Mouse (Mus musculus): Measurements from ENCODE around the gene Jmjd1c. TPM values are rescaled to one million over a fixed set of nuclear protein-coding genes. Genes with fewer than 3 reads are reported as not detected.
A peak's percentile ranks its signal among the peaks of the same experiment; 100 is the strongest.

Jmjd1c gene
- total RNA-seq, 2 experiments from 2014 or later = 18.1 to 23.6 TPM

GRCm38 (mm10) chr10:67249486-67249885, 153.6 kb downstream of the Jmjd1c start:
- DNase-seq = peak; percentile 35

- DNase-seq = no peak
These were observed 154.9 kb downstream of the Jmjd1c start for GRCm38 (mm10) chr10:67250846-67251245.

- DNase-seq = peak; percentile 51
These were observed 156.4 kb downstream of the Jmjd1c start for GRCm38 (mm10) chr10:67252353-67252752.

GRCm38 (mm10) chr10:67253115-67253514, 157.2 kb downstream of the Jmjd1c start:
- no peak for DNase-seq

- DNase-seq = no peak
These were observed 168.9 kb downstream of the Jmjd1c start for GRCm38 (mm10) chr10:67264852-67265251.

GRCm38 (mm10) chr10:67275916-67276315, 180.0 kb downstream of the Jmjd1c start:
- DNase-seq = no peak

GRCm38 (mm10) chr10:67281852-67282251, 185.9 kb downstream of the Jmjd1c start:
- DNase-seq = no peak

GRCm38 (mm10) chr10:67282531-67282930, 186.6 kb downstream of the Jmjd1c start:
- DNase-seq = no peak

- DNase-seq = peak; percentile 56
These were observed 187.6 kb downstream of the Jmjd1c start for GRCm38 (mm10) chr10:67283516-67283915.

GRCm38 (mm10) chr10:67284311-67284710, 188.4 kb downstream of the Jmjd1c start:
- DNase-seq = peak; percentile 23

- no peak for DNase-seq
These were observed 188.8 kb downstream of the Jmjd1c start for GRCm38 (mm10) chr10:67284761-67285175.

- peak; percentile 89 for DNase-seq
These were observed 189.4 kb downstream of the Jmjd1c start, which contains the start of gene Nrbf2 for GRCm38 (mm10) chr10:67285176-67285814. Nrbf2 (minus strand) TSS chr10:67285305.

GRCm38 (mm10) chr10:67287877-67288276, 192.0 kb downstream of the Jmjd1c start:
- peak; percentile 88 for DNase-seq

GRCm38 (mm10) chr10:67290622-67291021, 194.7 kb downstream of the Jmjd1c start:
- no peak for DNase-seq

GRCm38 (mm10) chr10:67291087-67291486, 195.2 kb downstream of the Jmjd1c start:
- DNase-seq = peak; percentile 33

GRCm38 (mm10) chr10:67295331-67295730, 199.4 kb downstream of the Jmjd1c start:
- no peak for DNase-seq

- no peak for DNase-seq
These were observed 200.1 kb downstream of the Jmjd1c start for GRCm38 (mm10) chr10:67295938-67296466.

- no peak for DNase-seq
These were observed 200.7 kb downstream of the Jmjd1c start for GRCm38 (mm10) chr10:67296482-67297152.

- no peak for DNase-seq
These were observed 201.4 kb downstream of the Jmjd1c start for GRCm38 (mm10) chr10:67297175-67297855.

- DNase-seq = no peak
These were observed 202.9 kb downstream of the Jmjd1c start for GRCm38 (mm10) chr10:67298856-67299255.

- no peak for DNase-seq
These were observed 203.4 kb downstream of the Jmjd1c start for GRCm38 (mm10) chr10:67299285-67299684.

GRCm38 (mm10) chr10:67301046-67301445, 205.1 kb downstream of the Jmjd1c start:
- DNase-seq = no peak

GRCm38 (mm10) chr10:67302340-67302739, 206.4 kb downstream of the Jmjd1c start:
- no peak for DNase-seq

Data from gastrocnemius, postnatal 25 days (tissue).